Mouse (Mus musculus) embryonic fibroblast, embryonic 13.5 days (primary cell): Measurements from ENCODE around the gene Cbln3.
A peak's percentile ranks its signal among the peaks of the same experiment; 100 is the strongest.

Experiments
- CTCF ChIP-seq: IDR thresholded peaks from 2 replicates; pipeline ENCODE4 v1.5.1; 2011; ENCODE audit warnings: mild to moderate bottlenecking, control low read depth, low read length, moderate library complexity, borderline replicate concordance; ENCODE audit not compliant: insufficient read depth
- POLR2A ChIP-seq: IDR thresholded peaks from 2 replicates; pipeline ENCODE4 v1.6.1; 2011; ENCODE audit warnings: low read depth, mild to moderate bottlenecking, control low read depth, low read length, moderate library complexity

DNA sequence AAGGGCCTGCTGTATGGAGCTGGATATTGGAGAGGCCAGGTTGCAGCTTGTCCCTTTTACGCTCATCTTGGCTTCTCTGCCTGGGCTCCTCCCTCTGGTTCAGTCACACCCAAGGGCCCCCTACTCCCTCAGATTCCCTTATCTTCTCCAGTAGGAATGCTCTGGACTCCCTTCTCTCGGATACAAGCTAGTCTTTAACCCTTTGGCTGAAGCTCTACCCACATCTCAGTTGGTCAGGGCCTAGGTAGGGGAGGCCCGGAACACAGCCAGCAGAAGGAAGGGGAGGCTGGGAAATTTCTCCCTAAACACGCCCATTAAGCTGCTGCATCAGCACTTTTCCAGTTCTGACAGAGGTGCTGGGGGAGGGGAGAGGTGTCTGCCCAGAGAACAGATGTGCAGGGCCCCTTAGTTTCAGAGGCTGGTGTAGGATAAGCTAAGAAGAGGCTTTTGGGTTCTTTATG lies 29.1 kb downstream of the Cbln3 start:
- TF ChIP-seq POLR2A = peak; percentile 70; the same call in 1 of the 2 replicates
- no peak for TF ChIP-seq CTCF
